Mouse (Mus musculus) right cerebral cortex, postnatal 36 days (tissue): ENCODE data around the gene Smcr8.
"Not testable (repeated sequence)": the region's sequence is repeated elsewhere in the genome, so short reads cannot be mapped to it uniquely, and the experiment has no call there.

Source experiments
- DNase-seq, 2 experiments: peaks; one replicate each; pipeline ENCODE4 v3.0.0; 2022; ENCODE audit warnings: low spot score in 2 of 2, mixed read lengths in 1 of 2

Gene Smcr8

GRCm38 (mm10) chr11:60784179-60784922 is 7.0 kb downstream of the Smcr8 start:
- no peak for DNase-seq

- no peak for DNase-seq
Observed at GRCm38 (mm10) chr11:60787595-60787994, 10.3 kb downstream of the Smcr8 start.

- DNase-seq: no peak
Observed at GRCm38 (mm10) chr11:60790472-60790871, 13.1 kb downstream of the Smcr8 start.

GRCm38 (mm10) chr11:60796342-60796741 is 19.0 kb downstream of the Smcr8 start:
- DNase-seq: no peak

GRCm38 (mm10) chr11:60799977-60800376 is 22.7 kb downstream of the Smcr8 start:
- DNase-seq: no peak

- no peak for DNase-seq
Observed at GRCm38 (mm10) chr11:60800892-60801291, 23.6 kb downstream of the Smcr8 start.

- DNase-seq: no peak
Observed at GRCm38 (mm10) chr11:60808286-60809070, 31.2 kb downstream of the Smcr8 start.

- no peak for DNase-seq
Observed at GRCm38 (mm10) chr11:60809546-60809945, 32.2 kb downstream of the Smcr8 start.

- DNase-seq: no peak
Observed at GRCm38 (mm10) chr11:60810046-60810965, 33.0 kb downstream of the Smcr8 start.

- peak; percentile 85 to 87 for DNase-seq
Observed at GRCm38 (mm10) chr11:60811054-60811460, 33.7 kb downstream of the Smcr8 start.

- DNase-seq: not testable (repeated sequence)
Observed at GRCm38 (mm10) chr11:60811618-60812017, 34.3 kb downstream of the Smcr8 start, which contains the start of gene Shmt1. TSS of gene Shmt1 (minus strand) at chr11:60811718.

- no peak for DNase-seq
Observed at GRCm38 (mm10) chr11:60816398-60816797, 39.1 kb downstream of the Smcr8 start.

- no peak for DNase-seq
Observed at GRCm38 (mm10) chr11:60823771-60824170, 46.4 kb downstream of the Smcr8 start.

GRCm38 (mm10) chr11:60825191-60825590 is 47.9 kb downstream of the Smcr8 start:
- DNase-seq: no peak

GRCm38 (mm10) chr11:60826700-60827099 is 49.4 kb downstream of the Smcr8 start:
- DNase-seq: no peak

GRCm38 (mm10) chr11:60827241-60827945 is 50.1 kb downstream of the Smcr8 start:
- DNase-seq: no peak

GRCm38 (mm10) chr11:60828903-60829302 is 51.6 kb downstream of the Smcr8 start:
- DNase-seq: no peak

- peak; percentile 86 to 93 for DNase-seq
Observed at GRCm38 (mm10) chr11:60830433-60831052, 53.2 kb downstream of the Smcr8 start, which contains the start of gene Dhrs7b. TSS of gene Dhrs7b (plus strand) at chr11:60830631.

GRCm38 (mm10) chr11:60836897-60837296 is 59.6 kb downstream of the Smcr8 start:
- no peak for DNase-seq
